In the genomic region with DNA sequence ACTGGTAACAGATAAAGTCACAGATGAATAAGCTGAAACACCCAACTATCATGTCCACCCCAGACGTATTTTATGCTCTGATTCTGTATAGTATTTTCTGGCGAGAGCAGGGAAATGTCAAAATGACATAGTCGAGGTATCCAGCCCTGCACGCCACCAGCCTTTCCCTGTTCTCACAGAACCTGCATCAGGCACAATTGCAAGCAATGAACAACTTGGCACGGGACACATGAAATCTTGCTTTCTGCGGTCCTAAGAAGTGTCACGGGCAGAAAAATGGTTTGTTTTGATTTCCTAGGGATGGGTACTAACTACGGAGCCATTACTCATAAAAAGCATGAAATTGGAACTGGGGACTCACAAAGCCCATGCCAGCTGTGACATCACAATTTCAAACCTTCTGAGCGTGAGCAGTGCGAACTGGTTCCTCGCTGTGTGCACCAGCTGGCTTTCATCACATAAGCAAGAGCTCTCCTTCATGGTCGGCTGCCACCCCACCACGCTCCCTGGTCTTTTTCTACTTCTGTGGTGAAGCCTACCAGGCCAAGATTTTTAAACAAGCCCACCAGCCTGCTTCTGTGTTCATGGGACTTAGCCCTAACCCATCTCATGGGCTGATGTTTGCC, we compare ENCODE assay signal across 13 mouse cellular contexts.
DNase-seq lines count a peak whose midpoint lies in the region; ATAC-seq lines count a peak whose summit lies in the region.
"Had no signal": no experiment of that assay in that cellular context is flagged by ENCODE, and none has a peak within 500 bp of the region (broad histone marks: within the 10 kb centered on the region; RNA-seq: fewer than 3 reads in every experiment).

No protein-coding gene starts in this region.

- 72% methylated on average over 13 of the region's 13 CpGs for WGBS in hindbrain, embryonic 13.5 days
- 84% methylated on average over 13 of the region's 13 CpGs for WGBS in hindbrain, embryonic 10.5 days
- WGBS in neural tube, embryonic 14.5 days = 70% methylated on average over 13 of the region's 13 CpGs
- 67% methylated on average over 13 of the region's 13 CpGs for WGBS in neural tube, embryonic 15.5 days
- 63% methylated on average over 13 of the region's 13 CpGs for WGBS in hindbrain, embryonic 16.5 days

- peak; percentile 65; the same call in 1 of the 2 replicates for ATAC-seq in hindbrain, embryonic 13.5 days (ENCODE audit: low FRiP score)
- ATAC-seq in neural tube, embryonic 14.5 days (ENCODE audit: low read depth) = 0 out of 2 replicates have a peak, but pooled peaks have one; percentile 41
- ATAC-seq in neural tube, embryonic 15.5 days (ENCODE audit: low FRiP score) = no peak
- ATAC-seq in hindbrain, embryonic 16.5 days = peak; percentile 79
- ATAC-seq in activated CD4-positive, CD25-positive, alpha-beta regulatory T cell, adult 4 months = no peak
- ATAC-seq: intestine, postnatal 0 days had no signal

- H3K9me3 ChIP-seq in hindbrain, embryonic 13.5 days = no peaks in the 10 kb centered on the region
- H3K9me3 ChIP-seq in hindbrain, embryonic 10.5 days = 0 out of 2 replicates have a peak, but pooled peaks cover 2% of the 10 kb centered on the region
- no peaks in the 10 kb centered on the region for H3K9me3 ChIP-seq in neural tube, embryonic 14.5 days (ENCODE audit: control insufficient read depth, low read length)
- H3K9me3 ChIP-seq in neural tube, embryonic 15.5 days (replicated peaks) = no peaks in the 10 kb centered on the region
- no peaks in the 10 kb centered on the region for H3K9me3 ChIP-seq in hindbrain, embryonic 16.5 days (ENCODE audit: control insufficient read depth, low read length)

- H3K9ac ChIP-seq in hindbrain, embryonic 13.5 days = no peak overlapping the region
- no peak overlapping the region for H3K9ac ChIP-seq in neural tube, embryonic 14.5 days (replicated peaks; ENCODE audit: low read depth, low read length)
- H3K9ac ChIP-seq in neural tube, embryonic 15.5 days (replicated peaks) = no peak overlapping the region
- no peak overlapping the region for H3K9ac ChIP-seq in hindbrain, embryonic 16.5 days (ENCODE audit: low read depth, low read length)
- H3K9ac ChIP-seq: heart, embryonic 13.5 days; liver, embryonic 14.5 days had no signal

- no peaks in the 10 kb centered on the region for H3K36me3 ChIP-seq in hindbrain, embryonic 13.5 days
- H3K36me3 ChIP-seq in hindbrain, embryonic 10.5 days = no peaks in the 10 kb centered on the region
- H3K36me3 ChIP-seq in neural tube, embryonic 14.5 days (ENCODE audit: control insufficient read depth, insufficient read depth, low read length) = no peaks in the 10 kb centered on the region
- H3K36me3 ChIP-seq in neural tube, embryonic 15.5 days = no peaks in the 10 kb centered on the region
- H3K36me3 ChIP-seq in hindbrain, embryonic 16.5 days (ENCODE audit: control insufficient read depth, insufficient read depth, low read length) = no peaks in the 10 kb centered on the region
- H3K36me3 ChIP-seq: heart, embryonic 13.5 days had no signal

- H3K4me2 ChIP-seq in hindbrain, embryonic 13.5 days = no peak overlapping the region
- no peak overlapping the region for H3K4me2 ChIP-seq in neural tube, embryonic 14.5 days (ENCODE audit: low read depth, low read length)
- H3K4me2 ChIP-seq in neural tube, embryonic 15.5 days = no peak overlapping the region
- H3K4me2 ChIP-seq in hindbrain, embryonic 16.5 days (ENCODE audit: low read length) = peak overlapping the region; percentile 34; the same call in 1 of the 2 replicates
- H3K4me2 ChIP-seq: heart, embryonic 13.5 days had no signal

- DNase-seq in hindbrain, embryonic 10.5 days (ENCODE audit: low spot score) = no peak
- no peak for DNase-seq in urinary bladder, postnatal 36 days (ENCODE audit: low spot score in 2 of 2)
- DNase-seq in frontal cortex, postnatal 10 days (ENCODE audit: low spot score in 2 of 2) = no peak
- DNase-seq: adrenal gland, adult 2 months; thymus, adult 2 months had no signal

- H3K4me1 ChIP-seq in hindbrain, embryonic 13.5 days (replicated peaks) = no peaks in the 10 kb centered on the region
- no peaks in the 10 kb centered on the region for H3K4me1 ChIP-seq in hindbrain, embryonic 10.5 days (replicated peaks)
- H3K4me1 ChIP-seq in neural tube, embryonic 14.5 days (ENCODE audit: control insufficient read depth, insufficient read depth, low read length) = no peaks in the 10 kb centered on the region
- no peaks in the 10 kb centered on the region for H3K4me1 ChIP-seq in neural tube, embryonic 15.5 days
- H3K4me1 ChIP-seq in hindbrain, embryonic 16.5 days (ENCODE audit: control insufficient read depth, insufficient read depth, low read depth, low read length) = no peaks in the 10 kb centered on the region
- H3K4me1 ChIP-seq: heart, embryonic 13.5 days had no signal

- H3K4me3 ChIP-seq in hindbrain, embryonic 13.5 days = no peak overlapping the region
- no peak overlapping the region for H3K4me3 ChIP-seq in hindbrain, embryonic 10.5 days
- H3K4me3 ChIP-seq in neural tube, embryonic 14.5 days (ENCODE audit: low read depth, low read length) = no peak overlapping the region
- no peak overlapping the region for H3K4me3 ChIP-seq in neural tube, embryonic 15.5 days (replicated peaks)
- no peak overlapping the region for H3K4me3 ChIP-seq in hindbrain, embryonic 16.5 days (ENCODE audit: low read length)
- H3K4me3 ChIP-seq: heart, embryonic 13.5 days had no signal

- H3K27ac ChIP-seq in hindbrain, embryonic 13.5 days = no peak overlapping the region
- no peak overlapping the region for H3K27ac ChIP-seq in hindbrain, embryonic 10.5 days
- H3K27ac ChIP-seq in neural tube, embryonic 14.5 days (ENCODE audit: low read depth, low read length) = no peak overlapping the region
- no peak overlapping the region for H3K27ac ChIP-seq in neural tube, embryonic 15.5 days (replicated peaks)
- no peak overlapping the region for H3K27ac ChIP-seq in hindbrain, embryonic 16.5 days (ENCODE audit: low read depth, low read length)
- H3K27ac ChIP-seq: heart, embryonic 13.5 days; liver, embryonic 14.5 days had no signal

- H3K27me3 ChIP-seq in hindbrain, embryonic 13.5 days = no peaks in the 10 kb centered on the region
- no peaks in the 10 kb centered on the region for H3K27me3 ChIP-seq in hindbrain, embryonic 10.5 days (ENCODE audit: insufficient read depth, poor library complexity, severe bottlenecking)
- H3K27me3 ChIP-seq in neural tube, embryonic 14.5 days (ENCODE audit: control insufficient read depth, insufficient read depth, low read length) = no peaks in the 10 kb centered on the region
- no peaks in the 10 kb centered on the region for H3K27me3 ChIP-seq in neural tube, embryonic 15.5 days (replicated peaks)
- H3K27me3 ChIP-seq in hindbrain, embryonic 16.5 days (replicated peaks; ENCODE audit: control insufficient read depth, insufficient read depth, low read length) = 0 out of 2 replicates have a peak, but pooled peaks cover 2% of the 10 kb centered on the region
- H3K27me3 ChIP-seq: heart, embryonic 13.5 days had no signal

Comparison
In these comparisons a context has a peak if more than half of its experiments do, and no peak if none do; other contexts are left out.
1. ATAC-seq: peak in hindbrain, embryonic 13.5 days (single experiment), neural tube, embryonic 14.5 days (single experiment) and hindbrain, embryonic 16.5 days (single experiment); none in neural tube, embryonic 15.5 days (single experiment) and activated CD4-positive, CD25-positive, alpha-beta regulatory T cell, adult 4 months (single experiment).